Mouse (Mus musculus) intestine, embryonic 14.5 days (tissue): ENCODE results near the gene Tmod3. TPM values are rescaled to one million over a fixed set of nuclear protein-coding genes. Genes with fewer than 3 reads are reported as not detected.

Experiments
- ATAC-seq: fragments of 200-750 bp; cut with Nextera tagmentation; replicated peaks from 2 replicates; pipeline ENCODE4 v1.8.0; 2017; ENCODE audit warnings: low read depth, moderate number of reproducible peaks, moderate TSS enrichment, moderate library complexity; ENCODE audit not compliant: low FRiP score, low TSS enrichment
- DNase-seq: peaks from one replicate; pipeline ENCODE4 v3.0.0-alpha.2; 2018; ENCODE audit warnings: low spot score
- H3K27ac ChIP-seq: fragments of 300-500 bp; sonication (generic); 2 replicates; pipeline ENCODE4 v1.5.1; 2014; ENCODE audit warnings: low read depth, mild to moderate bottlenecking, control low read depth
- H3K27me3 ChIP-seq: fragments of 300-500 bp; sonication (generic); replicated peaks from 2 replicates; pipeline ENCODE4 v1.6.1; 2014; ENCODE audit warnings: low read length, control low read depth; ENCODE audit not compliant: control insufficient read depth, insufficient read depth
- H3K36me3 ChIP-seq: fragments of 300-500 bp; sonication (generic); 2 replicates; pipeline ENCODE4 v1.6.1; 2014; ENCODE audit warnings: low read length, control low read depth; ENCODE audit not compliant: control insufficient read depth, insufficient read depth
- H3K4me1 ChIP-seq: fragments of 300-500 bp; sonication (generic); replicated peaks from 2 replicates; pipeline ENCODE4 v1.6.1; 2014; ENCODE audit warnings: low read length, control low read depth, mixed read lengths; ENCODE audit not compliant: control insufficient read depth, insufficient read depth
- H3K4me2 ChIP-seq: fragments of 300-500 bp; sonication (generic); 2 replicates; pipeline ENCODE4 v1.6.1; 2014; ENCODE audit warnings: low read length
- H3K4me3 ChIP-seq: fragments of 300-500 bp; sonication (generic); 2 replicates; pipeline ENCODE4 v1.5.1; 2014; ENCODE audit warnings: low read depth, low read length, control low read depth, mixed read lengths
- H3K9ac ChIP-seq: fragments of 300-500 bp; sonication (generic); 2 replicates; pipeline ENCODE4 v1.6.1; 2014; ENCODE audit warnings: mild to moderate bottlenecking, low read length
- H3K9me3 ChIP-seq: fragments of 300-500 bp; sonication (generic); 2 replicates; pipeline ENCODE4 v1.6.1; 2016; ENCODE audit warnings: low read length, control low read depth; ENCODE audit not compliant: control insufficient read depth
- WGBS: fragments of 180-500 bp; shearing (Covaris S2); extraction: QIAGEN DNeasy Blood & Tissue Kit; methylation state at CpG from one replicate; pipeline ENCODE4 v1.1.7; 2014; 5-methylcytosine and 5-hydroxymethylcytosine counted together
- polyA plus RNA-seq: library from polyadenylated mRNA; unstranded; fragments of >200 nt; fragmentation: Nextera tagmentation; extraction: Ambion mirVana; gene quantifications from 2 replicates; pipeline ENCODE4 v1.2.1, GENCODE M21; 2014

Tmod3 gene
- polyA plus RNA-seq, 1 experiment from 2014 or later: 89.2 TPM

DNA sequence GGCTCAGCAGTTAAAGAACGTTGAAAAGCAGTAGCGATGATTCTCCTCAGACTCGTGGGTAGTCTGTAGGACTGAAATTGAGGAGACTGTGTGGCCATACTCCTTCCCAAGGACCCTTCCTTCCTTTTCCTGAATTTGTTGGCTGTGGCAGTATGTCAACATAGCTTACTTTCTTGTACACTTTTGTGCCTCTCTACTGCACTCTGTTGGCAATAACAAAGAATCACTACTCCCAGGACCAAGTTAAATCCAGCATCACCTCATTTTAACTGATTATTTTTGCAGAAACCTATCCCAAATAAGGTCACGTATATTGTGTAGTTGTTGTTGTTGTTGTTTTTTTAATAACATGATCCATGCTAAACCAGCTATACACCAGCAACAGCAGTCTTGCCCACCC, 92.8 kb downstream of the Tmod3 start:
- Histone ChIP-seq H3K27ac (no peak overlapping the region), H3K9me3 (no peaks in the 10 kb centered on the region), H3K27me3 (no peaks in the 10 kb centered on the region), H3K9ac (no peak overlapping the region), H3K4me1 (no peaks in the 10 kb centered on the region), H3K4me3 (no peak overlapping the region), H3K4me2 (no peak overlapping the region), H3K36me3 (peaks cover 66% of the 10 kb centered on the region)
- DNase-seq (no peak), ATAC-seq (no peak)
- 95% methylated on average over 4 of the region's 4 CpGs for WGBS

GRCm38 (mm10) chr9:75465856-75466255, 93.6 kb downstream of the Tmod3 start:
- no peak overlapping the region for H3K4me3 ChIP-seq
- no peak overlapping the region for H3K27ac ChIP-seq
- H3K36me3 ChIP-seq: peaks cover 69% of the 10 kb centered on the region
- no peak overlapping the region for H3K4me2 ChIP-seq
- H3K4me1 ChIP-seq: no peaks in the 10 kb centered on the region
- H3K27me3 ChIP-seq: no peaks in the 10 kb centered on the region
- no peaks in the 10 kb centered on the region for H3K9me3 ChIP-seq
- H3K9ac ChIP-seq: no peak overlapping the region
- 93% methylated on average over 9 of the region's 9 CpGs for WGBS
- DNase-seq (no peak), ATAC-seq (no peak)

DNA sequence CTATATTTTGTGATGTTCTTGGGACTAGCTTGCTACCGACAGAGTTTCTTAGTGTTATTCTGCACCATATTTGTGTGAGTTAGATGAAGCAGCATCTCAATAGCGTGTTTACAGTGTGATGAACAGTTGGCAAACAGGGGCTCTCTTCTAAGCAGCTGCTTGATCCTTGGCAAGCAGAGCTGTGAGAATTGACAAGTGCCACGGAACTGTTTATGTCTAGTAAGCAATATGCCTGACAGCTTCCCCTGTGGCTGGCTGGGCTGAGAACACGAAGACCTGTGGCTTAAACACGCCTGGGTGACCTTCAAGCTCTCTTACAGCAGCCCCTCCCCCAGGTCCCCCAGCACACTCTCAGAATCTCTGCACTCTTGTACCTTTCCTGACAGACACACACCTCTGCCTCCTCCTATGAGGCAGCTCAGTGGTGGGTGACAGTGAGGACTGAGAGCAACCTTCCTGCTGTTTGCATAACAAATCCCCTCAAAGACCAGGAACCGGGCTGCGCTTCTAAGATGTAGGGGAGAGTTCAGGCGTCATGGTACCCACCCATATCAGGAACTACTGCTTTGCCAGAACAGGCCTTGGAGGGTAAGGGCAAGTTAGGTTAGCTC, 96.3 kb downstream of the Tmod3 start:
- H3K9me3 ChIP-seq: no peaks in the 10 kb centered on the region
- H3K4me2 ChIP-seq: no peak overlapping the region
- peaks cover 91% of the 10 kb centered on the region for H3K36me3 ChIP-seq
- ATAC-seq: no peak
- H3K9ac ChIP-seq: no peak overlapping the region
- DNase-seq: no peak
- WGBS: 79% methylated on average over 8 of the region's 8 CpGs
- H3K27me3 ChIP-seq: no peaks in the 10 kb centered on the region
- no peak overlapping the region for H3K27ac ChIP-seq
- no peaks in the 10 kb centered on the region for H3K4me1 ChIP-seq
- H3K4me3 ChIP-seq: no peak overlapping the region

GRCm38 (mm10) chr9:75455684-75456083, 103.8 kb downstream of the Tmod3 start:
- DNase-seq: no peak
- H3K9me3 ChIP-seq: no peaks in the 10 kb centered on the region
- H3K4me3 ChIP-seq: no peak overlapping the region
- 78% methylated on average over 10 of the region's 10 CpGs for WGBS
- no peak for ATAC-seq
- no peaks in the 10 kb centered on the region for H3K4me1 ChIP-seq
- no peaks in the 10 kb centered on the region for H3K27me3 ChIP-seq
- H3K9ac ChIP-seq: no peak overlapping the region
- no peak overlapping the region for H3K27ac ChIP-seq
- H3K4me2 ChIP-seq: no peak overlapping the region
- peaks cover 96% of the 10 kb centered on the region for H3K36me3 ChIP-seq

- H3K36me3 ChIP-seq: peaks cover 94% of the 10 kb centered on the region
- no peak overlapping the region for H3K4me2 ChIP-seq
- no peaks in the 10 kb centered on the region for H3K4me1 ChIP-seq
- no peak overlapping the region for H3K4me3 ChIP-seq
- ATAC-seq: no peak
- no peaks in the 10 kb centered on the region for H3K27me3 ChIP-seq
- no peak for DNase-seq
- no peak overlapping the region for H3K9ac ChIP-seq
- H3K9me3 ChIP-seq: no peaks in the 10 kb centered on the region
- WGBS: 90% methylated on average over 2 of the region's 2 CpGs
- no peak overlapping the region for H3K27ac ChIP-seq
These were observed 105.5 kb downstream of the Tmod3 start for GRCm38 (mm10) chr9:75453994-75454393.

DNA sequence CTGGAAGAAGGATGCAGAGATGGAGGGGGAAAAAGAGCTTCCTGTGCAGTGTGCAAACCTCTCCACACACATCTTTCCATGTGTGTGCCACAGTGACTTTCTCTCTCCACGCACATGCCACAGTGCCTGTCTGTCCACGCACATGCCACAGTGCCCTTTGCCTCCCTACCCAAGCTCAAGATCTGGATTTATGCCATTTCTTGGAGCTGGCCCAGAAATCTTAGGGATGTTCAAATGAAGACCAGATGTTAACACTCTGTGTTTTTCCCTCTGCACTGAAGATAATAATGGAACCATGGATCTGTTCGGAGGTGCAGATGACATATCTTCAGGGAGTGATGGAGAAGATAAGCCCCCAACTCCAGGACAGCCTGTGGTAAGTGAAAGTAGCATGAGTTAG, 111.4 kb downstream of the Tmod3 start:
- Histone ChIP-seq H3K27ac (no peak overlapping the region), H3K4me3 (no peak overlapping the region), H3K9me3 (no peaks in the 10 kb centered on the region), H3K36me3 (peaks cover 81% of the 10 kb centered on the region), H3K9ac (no peak overlapping the region), H3K4me2 (no peak overlapping the region), H3K27me3 (no peaks in the 10 kb centered on the region), H3K4me1 (no peaks in the 10 kb centered on the region; the same call in 1 of the 2 replicates)
- DNase-seq (no peak), ATAC-seq (no peak)
- 97% methylated on average over 3 of the region's 3 CpGs for WGBS

Other genes with a start within 250 kb of the Tmod3 start
- gene Bcl2l10, start 211.9 kb downstream of the Tmod3 start, polyA plus RNA-seq: not detected in 2 replicates
- 66.3 and 73.1 TPM in 2 replicates for gene Mapk6, start 149.7 kb downstream of the Tmod3 start, polyA plus RNA-seq
- gene Leo1, start 118.1 kb downstream of the Tmod3 start, polyA plus RNA-seq: 35.1 and 35.3 TPM in 2 replicates
- gene Tmod2, start 51.7 kb upstream of the Tmod3 start, polyA plus RNA-seq: 17.6 and 21.3 TPM in 2 replicates
- 24.3 and 26.6 TPM in 2 replicates for gene Lysmd2, start 66.1 kb upstream of the Tmod3 start, polyA plus RNA-seq
- 10.4 and 10.9 TPM in 2 replicates for gene Scg3, start 124.4 kb upstream of the Tmod3 start, polyA plus RNA-seq
- gene Bmp5, start 215.7 kb upstream of the Tmod3 start, polyA plus RNA-seq: 9.8 and 11.2 TPM in 2 replicates